Mouse (Mus musculus): ENCODE results near the gene Ubash3a.
A peak's percentile ranks its signal among the peaks of the same experiment; 100 is the strongest.

The Ubash3a gene

GRCm38 (mm10) chr17:31207771-31208334 lies at the start of gene Ubash3a:
Gene Ubash3a (plus strand): TSS chr17:31207873.
- peak; percentile 54 for DNase-seq (ENCODE audit: low spot score)

- DNase-seq (ENCODE audit: low spot score): no peak
These were observed 49.8 kb upstream of the Ubash3a start for GRCm38 (mm10) chr17:31157921-31158320.

- DNase-seq (ENCODE audit: low spot score): no peak
These were observed 47.4 kb upstream of the Ubash3a start for GRCm38 (mm10) chr17:31160291-31160690.

GRCm38 (mm10) chr17:31162607-31163006 lies 45.1 kb upstream of the Ubash3a start:
- DNase-seq (ENCODE audit: low spot score): no peak

GRCm38 (mm10) chr17:31163821-31164220 lies 43.9 kb upstream of the Ubash3a start:
- DNase-seq (ENCODE audit: low spot score): no peak

- no peak for DNase-seq (ENCODE audit: low spot score)
These were observed 42.5 kb upstream of the Ubash3a start, which contains the start of gene Tff1 for GRCm38 (mm10) chr17:31165127-31165526. Gene Tff1 (minus strand): TSS chr17:31165277.

- no peak for DNase-seq (ENCODE audit: low spot score)
These were observed 37.9 kb upstream of the Ubash3a start for GRCm38 (mm10) chr17:31169796-31170195.

- DNase-seq (ENCODE audit: low spot score): no peak
These were observed 31.4 kb upstream of the Ubash3a start for GRCm38 (mm10) chr17:31176321-31176720.

- DNase-seq (ENCODE audit: low spot score): no peak
These were observed 26.2 kb upstream of the Ubash3a start for GRCm38 (mm10) chr17:31181490-31181889.

GRCm38 (mm10) chr17:31183180-31183974 lies 24.3 kb upstream of the Ubash3a start:
- no peak for DNase-seq (ENCODE audit: low spot score)

- DNase-seq (ENCODE audit: low spot score): no peak
These were observed 23.2 kb upstream of the Ubash3a start for GRCm38 (mm10) chr17:31184269-31184990.

GRCm38 (mm10) chr17:31187370-31187769 lies 20.3 kb upstream of the Ubash3a start:
- peak; percentile 47 for DNase-seq (ENCODE audit: low spot score)

- no peak for DNase-seq (ENCODE audit: low spot score)
These were observed 15.8 kb upstream of the Ubash3a start for GRCm38 (mm10) chr17:31191825-31192224.

GRCm38 (mm10) chr17:31192663-31193062 lies 15.0 kb upstream of the Ubash3a start:
- DNase-seq (ENCODE audit: low spot score): no peak

GRCm38 (mm10) chr17:31193360-31193759 lies 14.3 kb upstream of the Ubash3a start:
- DNase-seq (ENCODE audit: low spot score): no peak

GRCm38 (mm10) chr17:31195207-31195606 lies 12.5 kb upstream of the Ubash3a start:
- no peak for DNase-seq (ENCODE audit: low spot score)

GRCm38 (mm10) chr17:31196283-31196682 lies 11.4 kb upstream of the Ubash3a start:
- no peak for DNase-seq (ENCODE audit: low spot score)

- DNase-seq (ENCODE audit: low spot score): no peak
These were observed 8.8 kb upstream of the Ubash3a start, which contains the start of gene Tmprss3 for GRCm38 (mm10) chr17:31198877-31199276. Gene Tmprss3 (minus strand): TSS chr17:31198977.

GRCm38 (mm10) chr17:31208654-31209053 lies 981 bp downstream of the Ubash3a start:
- DNase-seq (ENCODE audit: low spot score): no peak

- DNase-seq (ENCODE audit: low spot score): no peak
These were observed 1.8 kb downstream of the Ubash3a start for GRCm38 (mm10) chr17:31209376-31209930.

GRCm38 (mm10) chr17:31210299-31210698 lies 2.6 kb downstream of the Ubash3a start:
- peak; percentile 67 for DNase-seq (ENCODE audit: low spot score)

- no peak for DNase-seq (ENCODE audit: low spot score)
These were observed 4.2 kb downstream of the Ubash3a start for GRCm38 (mm10) chr17:31211881-31212280.

Data from c-Kit-positive CD71-positive TER-119-positive erythroid progenitor cells, embryonic 14.5 days (primary cell).